In genomic region chr11:34049125-34049379, GRCm38 (mm10) we compare ENCODE assay signal across 26 mouse cellular contexts. TPM values are rescaled to one million over a fixed set of nuclear protein-coding genes. Genes with fewer than 3 reads are reported as not detected.
DNase-seq lines count a peak whose midpoint lies in the region; ATAC-seq and TF ChIP-seq lines count a peak whose summit lies in the region.
"Had no signal": no experiment of that assay in that cellular context is flagged by ENCODE, and none has a peak within 500 bp of the region (broad histone marks: within the 10 kb centered on the region; RNA-seq: fewer than 3 reads in every experiment).

No protein-coding gene starts in this region.

- no peaks in the 10 kb centered on the region for H3K4me1 ChIP-seq in heart, embryonic 16.5 days (ENCODE audit: control insufficient read depth, insufficient read depth, low read length)
- no peaks in the 10 kb centered on the region for H3K4me1 ChIP-seq in heart, adult 2 months (ENCODE audit: control insufficient read depth, insufficient read depth, low read length)
- H3K4me1 ChIP-seq in thymus, adult 2 months (replicated peaks; ENCODE audit: control insufficient read depth, insufficient read depth, low read length): peaks cover 27% of the 10 kb centered on the region
- peaks cover 15% of the 10 kb centered on the region for H3K4me1 ChIP-seq in liver, embryonic 12.5 days
- H3K4me1 ChIP-seq in small intestine, adult 2 months (ENCODE audit: control insufficient read depth, insufficient read depth, insufficient read length, low read length): no peaks in the 10 kb centered on the region
- no peaks in the 10 kb centered on the region for H3K4me1 ChIP-seq in forebrain, embryonic 16.5 days (replicated peaks; ENCODE audit: control insufficient read depth, insufficient read depth, low read length)
- H3K4me1 ChIP-seq in midbrain, embryonic 10.5 days: no peaks in the 10 kb centered on the region
- H3K4me1 ChIP-seq: heart, embryonic 13.5 days; limb, embryonic 10.5 days; lung, embryonic 15.5 days; midbrain, embryonic 15.5 days; neural tube, embryonic 15.5 days had no signal

- TF ChIP-seq EP300 in heart, adult 2 months (IDR thresholded peaks at IDR 0.05; ENCODE audit: insufficient read depth, low read depth, low read length): no peak

- peak overlapping the region; percentile 38 for H3K4me2 ChIP-seq in heart, embryonic 16.5 days (ENCODE audit: low read depth, low read length)
- peak overlapping the region; percentile 21 for H3K4me2 ChIP-seq in liver, embryonic 12.5 days
- no peak overlapping the region for H3K4me2 ChIP-seq in forebrain, embryonic 16.5 days (ENCODE audit: low read length)
- H3K4me2 ChIP-seq: heart, embryonic 13.5 days; lung, embryonic 15.5 days; midbrain, embryonic 15.5 days; neural tube, embryonic 15.5 days had no signal

- no peak for ATAC-seq in heart, embryonic 16.5 days (replicated peaks; ENCODE audit: extremely low read depth, insufficient read depth, low FRiP score)
- no peak for ATAC-seq in liver, embryonic 12.5 days
- ATAC-seq in forebrain, embryonic 16.5 days: no peak
- ATAC-seq: hindbrain, embryonic 16.5 days; midbrain, embryonic 15.5 days had no signal

- H3K9me3 ChIP-seq in heart, embryonic 16.5 days (replicated peaks; ENCODE audit: control insufficient read depth, low read length): no peaks in the 10 kb centered on the region
- H3K9me3 ChIP-seq in liver, embryonic 12.5 days (replicated peaks): no peaks in the 10 kb centered on the region
- no peaks in the 10 kb centered on the region for H3K9me3 ChIP-seq in forebrain, embryonic 16.5 days (ENCODE audit: control insufficient read depth, low read length)
- no peaks in the 10 kb centered on the region for H3K9me3 ChIP-seq in midbrain, embryonic 10.5 days (replicated peaks)
- H3K9me3 ChIP-seq: heart, embryonic 13.5 days; limb, embryonic 10.5 days; lung, embryonic 15.5 days; midbrain, embryonic 15.5 days; neural tube, embryonic 15.5 days had no signal

- H3K36me3 ChIP-seq in heart, embryonic 16.5 days (ENCODE audit: control insufficient read depth, insufficient read depth): no peaks in the 10 kb centered on the region
- H3K36me3 ChIP-seq in heart, adult 2 months (ENCODE audit: control insufficient read depth, insufficient read depth, low read length): no peaks in the 10 kb centered on the region
- peaks cover 36% of the 10 kb centered on the region for H3K36me3 ChIP-seq in thymus, adult 2 months (ENCODE audit: control insufficient read depth, insufficient read depth, low read length)
- no peaks in the 10 kb centered on the region for H3K36me3 ChIP-seq in liver, embryonic 12.5 days
- H3K36me3 ChIP-seq in small intestine, adult 2 months (ENCODE audit: control insufficient read depth, insufficient read depth, low read length): 0 out of 2 replicates have a peak, but pooled peaks cover 2% of the 10 kb centered on the region
- H3K36me3 ChIP-seq in forebrain, embryonic 16.5 days (ENCODE audit: control insufficient read depth, insufficient read depth): no peaks in the 10 kb centered on the region
- H3K36me3 ChIP-seq in midbrain, embryonic 10.5 days: no peaks in the 10 kb centered on the region
- H3K36me3 ChIP-seq: heart, embryonic 13.5 days; limb, embryonic 10.5 days; lung, embryonic 15.5 days; midbrain, embryonic 15.5 days; neural tube, embryonic 15.5 days had no signal

- H3K4me3 ChIP-seq in heart, embryonic 16.5 days (ENCODE audit: low read length): peak overlapping the region; percentile 15; the same call in 1 of the 2 replicates
- H3K4me3 ChIP-seq in heart, adult 2 months: no peak overlapping the region
- peak overlapping the region; percentile 18; the same call in 1 of the 2 replicates for H3K4me3 ChIP-seq in thymus, adult 2 months (ENCODE audit: control insufficient read depth, insufficient read depth, low read length)
- peak overlapping the region; percentile 6; the same call in 1 of the 2 replicates for H3K4me3 ChIP-seq in liver, embryonic 12.5 days
- H3K4me3 ChIP-seq in small intestine, adult 2 months (ENCODE audit: low read depth, low read length): no peak overlapping the region
- H3K4me3 ChIP-seq in forebrain, embryonic 16.5 days (replicated peaks; ENCODE audit: low read length): no peak overlapping the region
- H3K4me3 ChIP-seq in midbrain, embryonic 10.5 days: no peak overlapping the region
- H3K4me3 ChIP-seq: heart, embryonic 13.5 days; limb, embryonic 10.5 days; lung, embryonic 15.5 days; midbrain, embryonic 15.5 days; neural tube, embryonic 15.5 days had no signal

- DNase-seq in heart, adult 2 months: no peak
- no peak for DNase-seq in thymus, adult 2 months
- no peak for DNase-seq in thymus, postnatal 10 days (ENCODE audit: low spot score in 2 of 2)
- no peak for DNase-seq in midbrain, embryonic 10.5 days (ENCODE audit: low spot score)
- DNase-seq: adrenal gland, adult 2 months; cerebellum, postnatal 25 days; embryo, embryonic 11 days; gastrocnemius, postnatal 10 days; heart, adult 11 months; kidney, adult 2 months; kidney, postnatal 10 days; right cerebral cortex, postnatal 14 days had no signal

- TF ChIP-seq POLR2A in heart, adult 2 months (IDR thresholded peaks at IDR 0.05; ENCODE audit: insufficient read depth, low read depth, low read length): no peak
- no peak for TF ChIP-seq POLR2A in thymus, adult 2 months (IDR thresholded peaks at IDR 0.05; ENCODE audit: control insufficient read depth, extremely low read depth, insufficient read depth, low read length, poor library complexity)
- TF ChIP-seq POLR2A in small intestine, adult 2 months (IDR thresholded peaks at IDR 0.05; ENCODE audit: low read depth, low read length): no peak

- H3K27ac ChIP-seq in heart, embryonic 16.5 days (ENCODE audit: low read length): no peak overlapping the region
- H3K27ac ChIP-seq in heart, adult 2 months: no peak overlapping the region
- H3K27ac ChIP-seq in thymus, adult 2 months (ENCODE audit: control insufficient read depth, insufficient read depth, low read length): peak overlapping the region; percentile 71; the same call in 1 of the 2 replicates
- H3K27ac ChIP-seq in liver, embryonic 12.5 days: no peak overlapping the region
- 0 out of 2 replicates have a peak overlapping the region, but pooled peaks have one; percentile 15 for H3K27ac ChIP-seq in small intestine, adult 2 months (ENCODE audit: insufficient read depth, low read depth, low read length)
- H3K27ac ChIP-seq in forebrain, embryonic 16.5 days (ENCODE audit: low read length): no peak overlapping the region
- H3K27ac ChIP-seq in midbrain, embryonic 10.5 days (replicated peaks): no peak overlapping the region
- H3K27ac ChIP-seq: heart, embryonic 13.5 days; limb, embryonic 10.5 days; lung, embryonic 15.5 days; midbrain, embryonic 15.5 days; neural tube, embryonic 15.5 days; stomach, postnatal 0 days had no signal

- H3K9ac ChIP-seq in heart, embryonic 16.5 days (ENCODE audit: low read length): no peak overlapping the region
- no peak overlapping the region for H3K9ac ChIP-seq in heart, adult 2 months (ENCODE audit: low read depth, low read length)
- no peak overlapping the region for H3K9ac ChIP-seq in liver, embryonic 12.5 days
- no peak overlapping the region for H3K9ac ChIP-seq in forebrain, embryonic 16.5 days (replicated peaks; ENCODE audit: low read depth, low read length)
- H3K9ac ChIP-seq: heart, embryonic 13.5 days; lung, embryonic 15.5 days; midbrain, embryonic 15.5 days; neural tube, embryonic 15.5 days had no signal

- TF ChIP-seq CTCF in heart, adult 2 months (IDR thresholded peaks at IDR 0.05): no peak
- TF ChIP-seq CTCF in thymus, adult 2 months (IDR thresholded peaks at IDR 0.05; ENCODE audit: borderline replicate concordance, control insufficient read depth, extremely low read depth, insufficient read depth, low read length, poor library complexity): no peak
- no peak for TF ChIP-seq CTCF in small intestine, adult 2 months (IDR thresholded peaks at IDR 0.05; ENCODE audit: extremely low read depth, insufficient read length, insufficient replicate concordance, low read depth, low read length)

- WGBS in heart, embryonic 16.5 days: 90% methylated on average over 1 of the region's 1 CpGs
- WGBS in heart, adult 2 months: 91% methylated on average over 1 of the region's 1 CpGs
- 14% methylated on average over 1 of the region's 1 CpGs for WGBS in thymus, adult 2 months
- 73% methylated on average over 1 of the region's 1 CpGs for WGBS in liver, embryonic 12.5 days (ENCODE audit: insufficient replicate concordance)
- 86% methylated on average over 1 of the region's 1 CpGs for WGBS in small intestine, adult 2 months
- 94% methylated on average over 1 of the region's 1 CpGs for WGBS in forebrain, embryonic 16.5 days
- WGBS in midbrain, embryonic 10.5 days: 92% methylated on average over 1 of the region's 1 CpGs

- intact Hi-C loops in heart, adult 2 months (cut with DNase I): no loop called here

- H3K27me3 ChIP-seq in heart, embryonic 16.5 days (ENCODE audit: control insufficient read depth, insufficient read depth, low read length): no peaks in the 10 kb centered on the region
- H3K27me3 ChIP-seq in heart, adult 2 months (ENCODE audit: control insufficient read depth, insufficient read depth, low read length): no peaks in the 10 kb centered on the region
- H3K27me3 ChIP-seq in thymus, adult 2 months (ENCODE audit: control insufficient read depth, insufficient read depth, low read length): no peaks in the 10 kb centered on the region
- H3K27me3 ChIP-seq in liver, embryonic 12.5 days (replicated peaks): no peaks in the 10 kb centered on the region
- no peaks in the 10 kb centered on the region for H3K27me3 ChIP-seq in small intestine, adult 2 months (ENCODE audit: control insufficient read depth, insufficient read depth, low read length)
- H3K27me3 ChIP-seq in forebrain, embryonic 16.5 days (replicated peaks; ENCODE audit: control insufficient read depth, insufficient read depth, low read length): no peaks in the 10 kb centered on the region
- H3K27me3 ChIP-seq in midbrain, embryonic 10.5 days (ENCODE audit: low read depth, poor library complexity, severe bottlenecking): no peaks in the 10 kb centered on the region
- H3K27me3 ChIP-seq: heart, embryonic 13.5 days; lung, embryonic 15.5 days; midbrain, embryonic 15.5 days; neural tube, embryonic 15.5 days had no signal

- H3K79me2 ChIP-seq in heart, adult 2 months (replicated peaks; ENCODE audit: control insufficient read depth, insufficient read depth, low read length): no peaks in the 10 kb centered on the region

RNA-seq across cellular contexts. Expression of gene Lcp2, which starts 2.3 kb away (rescaled TPM):
- 4.9 and 11.3 TPM in 2 replicates for polyA plus RNA-seq in heart, embryonic 16.5 days (2015; fragmentation: Nextera tagmentation; extraction: Ambion mirVana)
- 1 to 10 TPM; 1.6 to 1.7 TPM for total RNA-seq in heart, adult 2 months (2021)
- 1.3 and 1.8 TPM in 2 replicates for polyA plus RNA-seq in heart, adult 2 months (2012; rRNA removed)
- polyA plus RNA-seq in thymus, adult 2 months (2012; rRNA removed): 153 TPM in 2 replicates
- 10.5 and 11.5 TPM in 2 replicates for polyA plus RNA-seq in liver, embryonic 12.5 days (2016; fragmentation: Nextera tagmentation; extraction: Ambion mirVana)
- polyA plus RNA-seq in small intestine, adult 2 months (2012; rRNA removed): 2.7 and 4.0 TPM in 2 replicates
- 1.7 and 1.8 TPM in 2 replicates for polyA plus RNA-seq in forebrain, embryonic 16.5 days (2015; fragmentation: Nextera tagmentation; extraction: Ambion mirVana)
- 1.8 and 2.6 TPM in 2 replicates for polyA plus RNA-seq in midbrain, embryonic 10.5 days (2016; fragmentation: Nextera tagmentation; extraction: Ambion mirVana)

RNA-seq across cellular contexts. Expression of gene 4930469K13Rik, which starts 49.3 kb away (rescaled TPM):
- polyA plus RNA-seq in heart, embryonic 16.5 days (2015; fragmentation: Nextera tagmentation; extraction: Ambion mirVana): not detected in 2 replicates
- total RNA-seq in heart, adult 2 months (2021): not detected
- not detected in 2 replicates for polyA plus RNA-seq in heart, adult 2 months (2012; rRNA removed)
- polyA plus RNA-seq in thymus, adult 2 months (2012; rRNA removed): 0.16 TPM in 1 of 2 replicates, not detected in the other
- not detected in 2 replicates for polyA plus RNA-seq in liver, embryonic 12.5 days (2016; fragmentation: Nextera tagmentation; extraction: Ambion mirVana)
- polyA plus RNA-seq in small intestine, adult 2 months (2012; rRNA removed): not detected in 2 replicates
- polyA plus RNA-seq in forebrain, embryonic 16.5 days (2015; fragmentation: Nextera tagmentation; extraction: Ambion mirVana): not detected in 2 replicates
- polyA plus RNA-seq in midbrain, embryonic 10.5 days (2016; fragmentation: Nextera tagmentation; extraction: Ambion mirVana): not detected in 2 replicates
- total RNA-seq: adrenal gland, adult 2 months; gastrocnemius, postnatal 10 days; hematopoietic stem cell, adult 5-6 weeks; left cerebral cortex, adult 18-20 months; megakaryocyte progenitor cell, adult 5-6 weeks had no signal
- polyA plus RNA-seq: adrenal gland, adult 2 months; heart, embryonic 13.5 days; limb, embryonic 10.5 days; midbrain, embryonic 15.5 days; stomach, postnatal 0 days had no signal

RNA-seq across cellular contexts. Expression of gene Kcnip1, which starts 56.1 kb away (rescaled TPM):
- polyA plus RNA-seq in heart, embryonic 16.5 days (2015; fragmentation: Nextera tagmentation; extraction: Ambion mirVana): 0.10 and 0.20 TPM in 2 replicates
- under 1 TPM in 1 of 2 experiments, not detected in 1; 0.11 TPM for total RNA-seq in heart, adult 2 months (2021)
- polyA plus RNA-seq in heart, adult 2 months (2012; rRNA removed): 0.18 and 0.20 TPM in 2 replicates
- polyA plus RNA-seq in thymus, adult 2 months (2012; rRNA removed): 0.12 and 0.13 TPM in 2 replicates
- polyA plus RNA-seq in liver, embryonic 12.5 days (2016; fragmentation: Nextera tagmentation; extraction: Ambion mirVana): 0.39 and 0.66 TPM in 2 replicates
- polyA plus RNA-seq in small intestine, adult 2 months (2012; rRNA removed): 0.08 and 0.33 TPM in 2 replicates
- polyA plus RNA-seq in forebrain, embryonic 16.5 days (2015; fragmentation: Nextera tagmentation; extraction: Ambion mirVana): 47.8 and 61.8 TPM in 2 replicates
- polyA plus RNA-seq in midbrain, embryonic 10.5 days (2016; fragmentation: Nextera tagmentation; extraction: Ambion mirVana): 5.8 and 8.1 TPM in 2 replicates
- total RNA-seq: hematopoietic stem cell, adult 5-6 weeks; megakaryocyte progenitor cell, adult 5-6 weeks had no signal
- polyA plus RNA-seq: kidney, adult 2 months had no signal

Comparison
In these comparisons a context has a peak if more than half of its experiments do, and no peak if none do; other contexts are left out.
1. H3K4me3 ChIP-seq: peak in heart, embryonic 16.5 days (single experiment), thymus, adult 2 months (single experiment) and liver, embryonic 12.5 days (single experiment); none in heart, adult 2 months (single experiment), small intestine, adult 2 months (single experiment), forebrain, embryonic 16.5 days (single experiment) and midbrain, embryonic 10.5 days (single experiment).
2. H3K27ac ChIP-seq: peak in thymus, adult 2 months (single experiment) and small intestine, adult 2 months (single experiment); none in heart, embryonic 16.5 days (single experiment), heart, adult 2 months (single experiment), liver, embryonic 12.5 days (single experiment), forebrain, embryonic 16.5 days (single experiment) and midbrain, embryonic 10.5 days (single experiment).
3. RNA of gene Lcp2, which starts 2.3 kb away (polyA plus RNA-seq): 153 TPM in thymus, adult 2 months; 4.9 to 11.3 TPM in heart, embryonic 16.5 days, 10.5 to 11.5 TPM in liver, embryonic 12.5 days, 2.7 to 4.0 TPM in small intestine, adult 2 months, 1.8 to 2.6 TPM in midbrain, embryonic 10.5 days, 1.7 to 1.8 TPM in forebrain, embryonic 16.5 days and 1.3 to 1.8 TPM in heart, adult 2 months; every median in the first group is over 10 times any median in the second.